Mouse (Mus musculus) ovary, postnatal 10 days (tissue): Measurements from ENCODE around the gene Pde9a.

ENCODE experiments used
- DNase-seq: peaks from one replicate; pipeline ENCODE4 v3.0.0; 2022; ENCODE audit warnings: low spot score

Pde9a gene

GRCm38 (mm10) chr17:31519344-31519945, 133.4 kb downstream of the Pde9a start:
- DNase-seq = no peak

DNA sequence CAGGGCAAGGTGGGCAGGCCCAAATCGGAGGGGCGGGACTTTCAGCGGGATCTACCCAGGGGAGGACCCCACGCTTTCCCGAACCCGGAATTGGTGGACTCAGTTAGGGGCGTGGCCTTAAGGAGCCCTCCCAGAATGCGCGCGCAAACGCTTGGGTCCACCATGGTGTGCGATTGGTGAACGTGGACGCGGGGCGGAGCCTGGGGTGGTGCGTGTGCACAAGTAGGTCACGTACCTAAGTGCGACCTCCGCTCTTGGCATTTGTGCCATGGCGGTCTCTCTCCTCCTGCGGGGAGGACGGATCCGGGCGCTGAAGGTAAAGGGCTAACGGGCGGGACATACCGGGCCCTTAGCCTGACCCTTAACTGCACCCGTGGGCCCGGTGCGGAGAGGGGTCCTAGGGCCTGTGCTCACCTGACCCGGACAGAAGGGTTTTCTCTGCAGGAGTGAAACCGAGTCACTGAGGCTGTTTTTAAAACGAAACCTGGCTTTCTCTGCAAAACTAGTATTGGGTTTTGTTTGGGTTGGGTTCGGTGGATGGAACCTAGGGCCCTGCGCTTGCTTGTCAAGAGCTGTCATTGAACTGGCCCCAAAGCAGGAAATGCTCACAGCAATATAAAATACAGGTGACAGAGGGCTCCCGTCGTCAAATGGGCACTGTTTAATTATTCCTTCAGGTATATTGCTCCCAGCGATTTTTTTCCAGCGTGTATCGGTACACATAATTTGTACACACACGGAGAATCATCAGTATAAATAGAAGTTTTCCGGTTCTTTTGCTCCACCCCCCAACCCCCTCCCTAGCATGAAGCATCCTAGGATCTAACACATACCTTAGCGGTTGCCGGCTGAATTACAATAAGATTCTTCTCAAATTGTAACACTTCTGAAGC, 134.2 kb downstream of the Pde9a start, which contains the start of the genes Wdr4 and Ndufv3:
TSS of gene Wdr4 (minus strand) at position 35 of the 893 bp plus-strand sequence.
TSS of gene Ndufv3 (plus strand) at position 170 of the 893 bp plus-strand sequence.
- peak; percentile 93 for DNase-seq

DNA sequence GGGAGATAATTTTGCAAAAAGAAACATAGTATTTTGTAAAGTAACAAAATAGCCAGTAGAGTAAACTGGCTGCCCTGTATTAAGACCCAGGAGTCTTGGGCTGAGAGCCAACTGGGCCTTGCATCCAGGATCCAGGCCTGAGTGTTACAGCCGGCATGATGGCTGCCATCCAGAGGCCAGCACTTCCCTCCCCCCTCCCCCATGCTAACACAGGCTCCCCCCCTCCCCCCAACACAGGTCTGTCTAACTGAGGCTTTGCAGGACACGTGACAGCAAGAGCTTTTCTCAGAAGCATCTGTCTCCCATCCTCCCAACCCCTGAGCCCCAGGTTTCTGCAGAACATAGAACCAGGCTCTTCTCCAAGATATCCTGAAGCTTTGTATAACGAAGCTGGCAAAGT, 134.9 kb downstream of the Pde9a start:
- no peak for DNase-seq

DNA sequence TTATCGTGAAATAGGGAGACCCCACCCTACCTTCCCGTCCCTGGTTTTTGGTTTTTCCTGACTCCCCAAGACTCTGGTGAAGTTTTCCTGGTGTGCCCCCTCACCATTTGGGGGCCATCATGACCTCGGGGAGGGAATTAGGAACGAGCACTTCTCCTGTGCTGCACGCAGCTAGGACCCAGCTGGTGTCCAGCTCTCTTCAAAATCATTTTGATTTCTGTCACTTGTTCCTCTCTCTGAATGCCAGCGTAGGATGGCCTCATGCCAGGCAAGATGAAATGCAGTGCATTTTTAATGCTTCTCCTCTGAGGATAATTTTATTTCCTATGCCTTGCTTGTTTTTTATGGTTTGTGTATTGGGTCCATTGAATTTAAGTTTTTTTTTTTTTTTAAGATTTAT, 135.9 kb downstream of the Pde9a start:
- no peak for DNase-seq

GRCm38 (mm10) chr17:31525114-31525513, 139.1 kb downstream of the Pde9a start:
- DNase-seq = no peak

- no peak for DNase-seq
Observed at GRCm38 (mm10) chr17:31525816-31526215, 139.8 kb downstream of the Pde9a start.
